Mouse (Mus musculus): Measurements from ENCODE around the gene Hk2. TPM values are rescaled to one million over a fixed set of nuclear protein-coding genes. Genes with fewer than 3 reads are reported as not detected.
"Not testable (repeated sequence)": the region's sequence is repeated elsewhere in the genome, so short reads cannot be mapped to it uniquely, and the experiment has no call there.

Hk2 gene
- polyA plus RNA-seq, 1 experiment from 2014 or later: 25.4 TPM

DNA sequence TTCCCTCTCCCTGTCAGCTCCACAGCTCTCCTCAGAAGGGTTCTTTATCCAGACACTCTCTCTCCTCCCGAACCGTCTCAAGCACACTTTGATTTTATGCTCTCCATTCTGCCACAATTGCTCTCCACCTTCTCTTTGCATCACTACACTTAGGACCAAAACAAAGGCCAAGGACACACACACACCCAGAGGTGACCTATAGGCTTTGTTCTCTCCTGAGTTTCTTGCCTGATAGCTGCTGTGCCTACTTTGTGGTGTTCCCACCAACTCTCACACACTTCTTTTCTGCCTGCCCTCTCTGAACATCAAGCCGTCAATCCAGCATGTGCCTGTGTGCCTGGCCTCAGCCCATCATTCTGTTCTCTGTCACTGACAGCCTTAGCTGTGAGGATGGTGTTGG lies 66.5 kb downstream of the Hk2 start:
- Histone ChIP-seq H3K9ac (no peak overlapping the region), H3K4me2 (no peak overlapping the region), H3K27ac (no peak overlapping the region), H3K4me1 (no peaks in the 10 kb centered on the region), H3K9me3 (no peaks in the 10 kb centered on the region), H3K4me3 (no peak overlapping the region), H3K36me3 (no peaks in the 10 kb centered on the region), H3K27me3 (no peaks in the 10 kb centered on the region)
- no peak for ATAC-seq (ENCODE audit: insufficient number of reproducible peaks, low FRiP score, low TSS enrichment, low read depth)
- 69% methylated on average over 3 of the region's 3 CpGs for WGBS

DNA sequence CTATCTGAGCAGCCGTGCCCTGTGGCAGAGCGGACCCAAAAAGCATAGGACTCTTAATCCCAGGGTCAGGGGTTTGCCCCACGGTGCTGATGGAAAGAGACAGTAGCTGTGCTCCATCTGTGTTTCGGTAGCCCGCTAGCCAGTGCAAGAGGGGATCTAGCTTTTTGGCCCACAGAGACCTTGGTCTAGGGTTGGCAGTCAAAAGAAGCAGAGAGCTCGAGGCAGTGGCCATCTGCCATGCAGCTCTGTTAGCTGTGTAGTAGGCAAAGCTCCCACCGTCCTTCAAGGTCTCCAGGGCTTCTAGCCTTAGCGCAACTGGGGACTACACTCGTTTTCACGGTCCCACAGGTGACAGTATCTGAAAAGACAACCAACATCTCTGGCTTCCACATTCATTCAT lies 67.0 kb downstream of the Hk2 start:
- WGBS: 87% methylated on average over 10 of the region's 10 CpGs
- H3K4me3 ChIP-seq: no peak overlapping the region
- ATAC-seq (ENCODE audit: insufficient number of reproducible peaks, low FRiP score, low TSS enrichment, low read depth): no peak
- H3K27me3 ChIP-seq: no peaks in the 10 kb centered on the region
- H3K4me1 ChIP-seq: peaks cover 4% of the 10 kb centered on the region; the same call in 1 of the 2 replicates
- no peak overlapping the region for H3K4me2 ChIP-seq
- H3K36me3 ChIP-seq: no peaks in the 10 kb centered on the region
- H3K9me3 ChIP-seq: no peaks in the 10 kb centered on the region
- no peak overlapping the region for H3K9ac ChIP-seq
- no peak overlapping the region for H3K27ac ChIP-seq

DNA sequence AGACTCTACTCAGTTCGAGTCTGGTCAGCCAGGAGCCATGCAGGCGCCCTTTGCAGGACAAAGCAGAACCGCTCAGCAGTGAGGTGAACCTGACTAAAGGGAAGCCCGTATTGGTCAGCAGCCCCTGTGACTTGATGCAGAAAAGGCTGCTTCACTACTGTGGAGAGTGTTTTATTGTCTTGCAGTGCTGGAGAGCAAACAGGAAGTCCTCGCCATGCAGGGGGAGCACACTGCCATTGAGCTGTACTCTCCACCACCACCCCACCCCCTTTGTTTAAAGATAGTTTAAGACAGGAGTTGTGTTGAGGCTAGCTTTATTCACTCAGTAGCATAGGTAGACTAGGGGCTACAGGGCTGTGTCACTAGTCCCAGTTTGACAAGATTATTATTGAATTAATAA lies 69.0 kb downstream of the Hk2 start, which contains the start of gene Pole4:
TSS of gene Pole4 (minus strand) at position 145 of the 400 bp plus-strand sequence.
- no peak for ATAC-seq (ENCODE audit: insufficient number of reproducible peaks, low FRiP score, low TSS enrichment, low read depth)
- Histone ChIP-seq H3K27ac (no peak within 1 kb of the TSS), H3K9ac (no peak within 1 kb of the TSS), H3K4me1 (peaks cover 4% of the 10 kb centered on the region; the same call in 1 of the 2 replicates), H3K4me2 (no peak within 1 kb of the TSS), H3K36me3 (no peaks in the 10 kb centered on the region), H3K4me3 (no peak within 1 kb of the TSS), H3K9me3 (no peaks in the 10 kb centered on the region), H3K27me3 (no peaks in the 10 kb centered on the region)
- WGBS: 71% methylated on average over 5 of the region's 5 CpGs

DNA sequence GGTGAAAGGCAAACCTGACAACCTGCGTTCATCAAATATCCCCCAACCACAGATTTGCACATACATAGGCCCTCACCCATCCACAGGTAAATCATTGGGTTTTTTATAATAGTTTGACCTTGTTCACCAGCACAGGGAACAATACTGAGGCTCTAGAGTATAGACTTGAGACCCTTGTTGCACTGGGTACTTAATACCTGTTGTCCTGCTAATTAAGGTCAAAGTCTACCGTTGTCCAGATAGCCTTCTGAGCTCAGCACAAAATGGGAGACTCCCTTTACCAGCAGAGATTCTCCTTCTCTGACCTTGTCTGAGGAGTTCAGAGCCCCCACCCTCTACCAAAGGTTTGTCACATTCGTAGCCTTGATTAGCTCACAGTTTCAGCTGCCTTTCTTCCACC lies 70.5 kb downstream of the Hk2 start:
- 88% methylated on average over 3 of the region's 3 CpGs for WGBS
- Histone ChIP-seq H3K9ac (no peak overlapping the region), H3K4me2 (no peak overlapping the region), H3K4me3 (no peak overlapping the region), H3K36me3 (no peaks in the 10 kb centered on the region), H3K9me3 (no peaks in the 10 kb centered on the region), H3K4me1 (peaks cover 4% of the 10 kb centered on the region; the same call in 1 of the 2 replicates), H3K27me3 (no peaks in the 10 kb centered on the region), H3K27ac (no peak overlapping the region)
- no peak for ATAC-seq (ENCODE audit: insufficient number of reproducible peaks, low FRiP score, low TSS enrichment, low read depth)

DNA sequence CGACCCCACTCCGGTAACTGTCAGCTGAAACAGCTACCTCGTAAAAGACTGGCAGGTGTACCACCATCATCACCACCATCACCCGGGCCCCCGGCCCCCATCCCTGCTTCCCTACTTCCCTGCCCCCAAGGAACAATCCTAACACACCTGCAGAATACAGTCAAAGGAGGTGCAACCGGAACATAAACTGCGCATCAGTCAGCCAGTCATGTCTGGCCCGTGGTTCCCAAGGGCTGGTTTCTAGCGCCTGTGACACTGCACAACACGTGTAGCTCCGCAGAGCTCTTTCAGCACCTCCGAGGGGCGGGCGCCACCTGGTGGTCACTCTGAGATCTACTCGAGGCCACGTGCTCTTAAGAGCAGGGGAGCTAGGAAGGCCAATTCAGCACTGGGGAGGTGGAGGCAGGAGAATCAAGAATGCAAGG lies 71.6 kb downstream of the Hk2 start:
- H3K27ac ChIP-seq: no peak overlapping the region
- H3K36me3 ChIP-seq: no peaks in the 10 kb centered on the region
- H3K9me3 ChIP-seq: no peaks in the 10 kb centered on the region
- peaks cover 4% of the 10 kb centered on the region; the same call in 1 of the 2 replicates for H3K4me1 ChIP-seq
- no peak; the same call in 1 of the 2 replicates for ATAC-seq (ENCODE audit: insufficient number of reproducible peaks, low FRiP score, low TSS enrichment, low read depth)
- no peak overlapping the region for H3K4me2 ChIP-seq
- whole genome bisulfite sequencing: 27% methylated on average over 16 of the region's 16 CpGs
- H3K4me3 ChIP-seq: no peak overlapping the region
- H3K9ac ChIP-seq: no peak overlapping the region
- no peaks in the 10 kb centered on the region for H3K27me3 ChIP-seq

DNA sequence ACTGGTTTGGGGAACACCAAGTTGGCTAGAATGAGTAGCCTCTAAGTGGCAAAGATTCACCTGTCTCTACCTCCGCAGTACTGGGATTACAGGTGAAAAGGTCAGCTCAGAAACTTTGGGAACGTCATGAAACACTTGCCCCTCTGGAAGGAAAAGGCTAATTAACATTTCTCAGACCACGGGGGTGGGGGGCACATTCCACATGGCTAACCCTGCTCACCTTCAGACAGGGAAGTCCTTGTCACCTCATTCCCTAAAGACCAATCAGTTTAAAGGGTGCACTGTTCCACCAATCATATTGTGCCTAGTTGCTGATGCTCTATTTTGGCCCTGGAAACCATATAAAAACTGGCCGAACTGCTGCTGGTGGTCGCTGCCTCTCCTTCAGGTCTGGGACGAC lies 73.0 kb downstream of the Hk2 start:
- no peak overlapping the region for H3K27ac ChIP-seq
- ATAC-seq (ENCODE audit: insufficient number of reproducible peaks, low FRiP score, low TSS enrichment, low read depth): no peak

DNA sequence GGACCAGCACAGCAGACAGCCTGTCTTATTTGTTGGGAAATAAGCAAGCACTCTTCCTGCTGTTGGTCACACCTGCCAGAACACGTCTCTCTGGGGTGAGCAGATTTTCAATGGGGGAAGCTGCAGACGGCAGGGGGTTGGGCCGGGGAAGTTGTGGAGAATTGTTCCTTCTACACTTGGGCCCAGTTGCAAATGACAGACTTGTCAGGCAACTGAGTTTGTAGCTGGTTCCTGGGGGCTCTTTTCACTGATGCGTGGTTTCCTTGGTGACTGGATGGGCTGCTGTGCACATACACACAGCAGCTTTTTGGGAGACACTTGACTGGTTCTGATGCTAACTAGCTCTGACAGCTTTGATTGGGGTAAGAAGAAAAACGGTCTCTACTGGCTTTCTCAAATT lies 74.4 kb downstream of the Hk2 start:
- ATAC-seq (ENCODE audit: insufficient number of reproducible peaks, low FRiP score, low TSS enrichment, low read depth): no peak
- 39% methylated on average over 5 of the region's 5 CpGs for WGBS
- H3K9me3 ChIP-seq: no peaks in the 10 kb centered on the region
- H3K36me3 ChIP-seq: no peaks in the 10 kb centered on the region
- H3K4me3 ChIP-seq: no peak overlapping the region
- H3K4me1 ChIP-seq: peaks cover 4% of the 10 kb centered on the region; the same call in 1 of the 2 replicates
- no peak overlapping the region for H3K27ac ChIP-seq
- no peaks in the 10 kb centered on the region for H3K27me3 ChIP-seq
- H3K9ac ChIP-seq: no peak overlapping the region
- no peak overlapping the region for H3K4me2 ChIP-seq

More for the DNA sequence above, 73.0 kb downstream of the Hk2 start:
- Histone ChIP-seq H3K9ac (no peak overlapping the region), H3K4me2 (no peak overlapping the region), H3K4me1 (peaks cover 4% of the 10 kb centered on the region; the same call in 1 of the 2 replicates), H3K9me3 (no peaks in the 10 kb centered on the region), H3K27me3 (no peaks in the 10 kb centered on the region), H3K4me3 (no peak overlapping the region), H3K36me3 (no peaks in the 10 kb centered on the region)
- WGBS: 52% methylated on average over 6 of the region's 6 CpGs

DNA sequence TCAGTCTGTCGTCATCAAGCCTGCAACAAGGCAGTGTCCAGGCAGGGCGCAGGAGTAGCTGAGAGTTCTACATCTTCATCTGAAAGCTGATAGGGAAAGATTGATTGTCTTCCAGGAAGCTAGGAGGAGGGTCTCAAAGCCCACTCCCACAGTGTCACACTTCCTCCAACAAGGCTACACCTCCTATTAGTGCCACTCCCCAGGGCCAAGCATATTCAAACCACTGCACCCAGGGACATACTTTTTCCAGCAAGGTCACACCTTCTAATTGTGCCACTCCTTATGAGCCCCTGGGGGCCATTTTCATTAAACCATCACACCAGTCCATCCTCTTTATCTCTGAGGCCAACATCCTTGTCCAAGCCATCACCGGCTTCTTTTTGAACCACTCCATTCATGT lies 77.5 kb downstream of the Hk2 start:
- Histone ChIP-seq H3K9me3 (no peaks in the 10 kb centered on the region), H3K27ac (no peak overlapping the region), H3K9ac (no peak overlapping the region), H3K4me3 (no peak overlapping the region), H3K36me3 (no peaks in the 10 kb centered on the region), H3K27me3 (no peaks in the 10 kb centered on the region), H3K4me2 (no peak overlapping the region), H3K4me1 (no peaks in the 10 kb centered on the region)
- WGBS: 89% methylated on average over 3 of the region's 3 CpGs
- ATAC-seq (ENCODE audit: insufficient number of reproducible peaks, low FRiP score, low TSS enrichment, low read depth): no peak

DNA sequence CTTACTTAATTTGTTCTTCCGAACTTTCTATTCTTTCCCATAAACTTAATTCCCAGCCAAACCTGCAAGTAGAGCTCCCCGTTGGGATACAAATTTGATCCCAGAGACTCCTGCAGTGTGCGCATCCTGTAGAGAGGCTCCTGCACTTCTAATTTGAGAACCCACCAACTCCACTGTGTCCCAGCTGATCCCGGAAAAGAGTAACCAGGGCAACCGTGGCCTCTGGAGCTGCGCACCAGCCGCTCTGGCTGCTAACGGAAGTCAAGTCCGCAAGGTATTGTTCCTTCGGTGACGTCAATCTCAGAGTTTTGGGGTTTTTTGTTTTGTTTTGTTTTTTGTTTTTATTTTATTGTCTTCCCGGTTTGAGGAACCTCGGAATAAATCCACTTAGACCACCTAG lies 79.6 kb downstream of the Hk2 start:
- WGBS: 53% methylated on average over 13 of the region's 13 CpGs
- no peak overlapping the region for H3K9ac ChIP-seq
- H3K9me3 ChIP-seq: no peaks in the 10 kb centered on the region

DNA sequence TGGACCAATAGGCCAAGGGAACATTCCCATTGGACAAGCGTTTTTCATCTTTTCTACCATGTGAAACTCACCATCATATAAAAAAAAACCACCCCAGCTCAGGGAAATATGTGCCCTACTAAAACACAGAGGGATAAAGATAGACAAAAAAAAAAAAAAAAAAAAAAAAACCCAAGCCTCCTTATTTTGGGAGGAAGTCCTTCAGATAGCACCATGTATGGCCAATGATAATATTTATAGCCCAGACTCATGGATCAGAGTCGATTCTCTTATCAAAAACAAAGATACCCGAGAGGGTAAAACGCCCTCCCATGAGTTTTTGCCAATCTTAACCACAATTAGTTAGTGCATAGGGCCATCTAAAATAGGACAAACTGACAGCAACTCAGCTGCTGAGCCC lies 84.8 kb downstream of the Hk2 start:
- no peaks in the 10 kb centered on the region for H3K4me1 ChIP-seq
- no peak overlapping the region for H3K4me3 ChIP-seq
- no peaks in the 10 kb centered on the region for H3K27me3 ChIP-seq
- no peak overlapping the region for H3K27ac ChIP-seq
- no peak for ATAC-seq (ENCODE audit: insufficient number of reproducible peaks, low FRiP score, low TSS enrichment, low read depth)
- H3K9me3 ChIP-seq: no peaks in the 10 kb centered on the region
- no peaks in the 10 kb centered on the region for H3K36me3 ChIP-seq
- no peak overlapping the region for H3K9ac ChIP-seq
- H3K4me2 ChIP-seq: no peak overlapping the region
- WGBS: 89% methylated on average over 4 of the region's 4 CpGs

More for the DNA sequence above, 79.6 kb downstream of the Hk2 start:
- H3K27ac ChIP-seq: no peak overlapping the region
- H3K4me3 ChIP-seq: no peak overlapping the region
- no peak overlapping the region for H3K4me2 ChIP-seq
- ATAC-seq (ENCODE audit: insufficient number of reproducible peaks, low FRiP score, low TSS enrichment, low read depth): no peak
- no peaks in the 10 kb centered on the region for H3K36me3 ChIP-seq
- H3K27me3 ChIP-seq: no peaks in the 10 kb centered on the region
- H3K4me1 ChIP-seq: no peaks in the 10 kb centered on the region

DNA sequence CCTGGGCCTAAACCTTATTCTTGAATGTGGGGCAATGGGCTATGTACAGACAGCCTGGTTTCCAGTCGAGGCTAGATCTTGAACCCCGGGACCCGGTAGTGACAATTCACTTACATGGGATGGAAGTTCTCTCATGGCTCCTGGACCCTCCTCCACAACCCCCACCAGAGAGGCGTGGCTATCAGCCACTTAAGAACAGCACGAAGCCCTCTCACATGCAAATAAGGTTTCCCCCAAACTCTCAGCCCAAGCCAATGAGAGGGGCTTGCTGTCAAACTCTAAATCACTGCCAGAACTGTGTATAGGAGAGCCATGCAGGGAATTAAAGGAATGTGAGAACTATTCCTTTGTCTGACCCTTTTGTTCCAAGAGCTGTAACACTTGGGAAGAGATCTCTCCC lies 85.7 kb downstream of the Hk2 start:
- not testable (repeated sequence) for H3K27me3 ChIP-seq; ATAC-seq (ENCODE audit: insufficient number of reproducible peaks, low FRiP score, low TSS enrichment, low read depth); H3K4me1 ChIP-seq; H3K4me3 ChIP-seq; H3K4me2 ChIP-seq; H3K36me3 ChIP-seq; H3K9ac ChIP-seq; H3K27ac ChIP-seq; H3K9me3 ChIP-seq
- 60% methylated on average over 5 of the region's 5 CpGs for WGBS

DNA sequence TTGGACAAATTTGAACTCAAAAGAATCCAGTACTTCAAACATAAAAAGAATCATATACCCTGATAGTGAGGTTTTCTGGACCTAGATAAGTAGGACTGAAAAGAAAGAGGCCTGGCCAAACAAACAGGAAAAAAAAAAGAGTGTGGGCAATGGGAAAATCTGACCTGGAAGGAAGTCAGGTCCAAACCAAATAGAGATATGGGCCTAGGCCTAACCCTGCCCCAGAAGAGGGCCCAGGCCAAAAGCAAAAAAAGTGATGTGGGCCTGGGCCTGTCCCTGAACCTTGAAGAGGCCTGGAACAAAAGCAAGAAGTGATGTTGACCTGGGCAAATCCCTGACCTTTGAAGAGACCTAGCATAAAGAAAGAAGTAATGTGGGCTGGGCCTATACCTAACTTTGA lies 90.1 kb downstream of the Hk2 start:
- no peak overlapping the region for H3K4me2 ChIP-seq
- no peaks in the 10 kb centered on the region for H3K4me1 ChIP-seq
- no peak for ATAC-seq (ENCODE audit: insufficient number of reproducible peaks, low FRiP score, low TSS enrichment, low read depth)
- no peak overlapping the region for H3K27ac ChIP-seq
- no peaks in the 10 kb centered on the region for H3K36me3 ChIP-seq
- H3K9ac ChIP-seq: no peak overlapping the region
- H3K27me3 ChIP-seq: no peaks in the 10 kb centered on the region
- no peak overlapping the region for H3K4me3 ChIP-seq
- H3K9me3 ChIP-seq: no peaks in the 10 kb centered on the region

DNA sequence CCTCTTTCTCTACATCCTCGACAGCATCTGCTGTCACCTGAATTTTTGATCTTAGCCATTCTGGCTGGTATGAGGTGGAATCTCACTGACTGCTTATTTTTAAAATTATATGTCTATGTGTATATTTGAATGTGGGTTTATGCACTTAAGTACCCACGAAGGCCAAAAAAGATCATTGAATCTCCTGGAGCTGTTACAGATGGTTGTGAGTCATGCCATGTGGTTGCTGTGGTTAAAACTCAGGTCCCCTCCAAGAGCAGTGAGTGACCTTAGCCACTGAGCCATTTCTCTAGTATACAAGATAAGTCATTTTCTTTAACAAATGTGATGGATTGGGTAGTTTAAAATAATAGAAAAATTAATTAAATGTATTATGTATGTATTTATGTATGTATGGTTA lies 95.0 kb downstream of the Hk2 start:
- not testable (repeated sequence) for H3K9me3 ChIP-seq; H3K36me3 ChIP-seq; H3K9ac ChIP-seq; H3K4me2 ChIP-seq; H3K27me3 ChIP-seq; H3K4me1 ChIP-seq; ATAC-seq (ENCODE audit: insufficient number of reproducible peaks, low FRiP score, low TSS enrichment, low read depth); H3K27ac ChIP-seq; H3K4me3 ChIP-seq
- 71% methylated on average over 2 of the region's 2 CpGs for WGBS
